Mouse (Mus musculus): ENCODE results near the gene Phf11d. TPM values are rescaled to one million over a fixed set of nuclear protein-coding genes. Genes with fewer than 3 reads are reported as not detected.

Phf11d gene
- 10 to 100 TPM; 11.0 to 15.2 TPM for polyA plus RNA-seq (2017; shearing (Covaris generic))

DNA sequence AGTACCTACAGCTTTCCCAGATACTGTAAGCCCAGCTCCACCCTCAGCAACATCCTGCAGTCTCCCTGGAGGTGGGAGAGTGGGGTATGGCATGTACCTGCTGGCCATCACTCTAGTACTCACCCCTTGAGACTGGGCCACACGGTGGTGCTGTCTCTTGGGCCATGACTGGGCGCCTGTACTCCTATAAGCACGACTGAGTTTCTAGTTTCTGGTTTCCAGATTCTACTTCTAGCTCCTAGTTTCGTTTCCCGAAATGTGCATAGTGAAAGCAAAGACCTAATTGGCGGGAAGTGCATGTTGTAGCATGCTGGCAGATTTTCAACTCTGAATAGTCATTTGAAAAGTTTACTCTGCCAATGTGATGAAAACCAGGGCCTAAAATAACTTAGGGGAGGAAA lies at the start of gene Phf11d:
Gene Phf11d, minus strand, starts transcription at position 227 of the 401 bp plus-strand sequence.

DNA sequence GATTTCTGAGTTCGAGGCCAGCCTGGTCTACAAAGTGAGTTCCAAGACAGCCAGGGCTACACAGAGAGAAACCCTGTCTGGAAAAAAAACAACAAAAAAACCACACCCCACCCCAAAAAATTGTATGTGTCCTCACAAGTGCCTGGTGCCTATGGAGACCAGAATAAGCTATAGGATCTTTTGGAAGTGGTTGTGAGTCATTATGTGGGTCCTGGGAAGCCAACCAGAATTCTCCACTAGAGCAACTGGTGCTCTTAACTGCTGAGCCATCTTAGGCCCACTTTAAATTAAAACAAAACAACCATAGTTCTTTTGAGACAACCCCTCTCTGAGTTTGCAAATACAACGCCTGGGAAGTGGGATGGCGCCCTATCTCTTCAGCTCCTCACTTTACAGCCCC lies 30.0 kb upstream of the Phf11d start, which contains the start of gene Phf11c:
Gene Phf11c, minus strand, starts transcription at position 101 of the 400 bp plus-strand sequence.

DNA sequence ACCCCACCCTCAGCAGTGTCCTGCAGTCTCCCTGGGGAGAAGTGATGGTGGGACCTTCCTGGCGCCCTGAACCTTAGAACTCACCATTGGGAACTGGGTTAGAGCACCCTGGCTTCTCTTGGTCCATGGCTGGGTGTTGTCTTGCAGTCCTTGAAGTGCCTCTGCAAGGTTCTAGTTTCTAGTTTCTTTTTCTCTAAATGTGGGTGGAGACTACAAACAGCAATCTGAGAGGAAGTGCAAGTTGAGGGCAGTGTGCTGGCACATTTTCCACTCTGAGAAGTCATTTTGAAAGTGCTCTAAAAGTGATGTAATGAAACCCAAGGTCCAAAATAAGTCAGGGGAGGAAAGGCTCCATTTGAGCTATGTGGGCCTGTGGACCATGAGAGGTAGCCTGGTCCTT lies 24.1 kb downstream of the Phf11d start, which contains the start of gene Phf11b:
Gene Phf11b, minus strand, starts transcription at position 163 of the 400 bp plus-strand sequence.

Other genes with a start within 250 kb of the Phf11d start
- under 1 TPM in 1 of 2 experiments, not detected in 1; 0.53 TPM for gene 1700129C05Rik, start 222.6 kb downstream of the Phf11d start, polyA plus RNA-seq (2017; shearing (Covaris generic))
- gene Gm5142, start 186.7 kb downstream of the Phf11d start, polyA plus RNA-seq (2017; shearing (Covaris generic)) = not detected
- gene Rcbtb1, start 164.3 kb downstream of the Phf11d start, polyA plus RNA-seq (2017; shearing (Covaris generic)) = 10 to 100 TPM; 59.4 to 86.4 TPM
- gene Gm6904, start 105.3 kb downstream of the Phf11d start, polyA plus RNA-seq (2017; shearing (Covaris generic)) = 1 to 10 TPM; 5.9 to 8.1 TPM
- 10 to 100 TPM; 22.7 to 35.5 TPM for gene Phf11a, start 67.9 kb downstream of the Phf11d start, polyA plus RNA-seq (2017; shearing (Covaris generic))
- 100 to 1,000 TPM; 154 to 172 TPM for gene Phf11b, start 24.1 kb downstream of the Phf11d start, polyA plus RNA-seq (2017; shearing (Covaris generic))
- 10 to 100 TPM; 17.9 to 18.1 TPM for gene Phf11c, start 29.9 kb upstream of the Phf11d start, polyA plus RNA-seq (2017; shearing (Covaris generic))
- gene Setdb2, start 75.4 kb upstream of the Phf11d start, polyA plus RNA-seq (2017; shearing (Covaris generic)) = 10 to 100 TPM; 18.0 to 27.1 TPM
- gene Cab39l, start 75.5 kb upstream of the Phf11d start, polyA plus RNA-seq (2017; shearing (Covaris generic)) = 10 to 100 TPM; 52.1 to 73.4 TPM
- 10 to 100 TPM; 25.2 to 32.2 TPM for gene Cdadc1, start 232.5 kb upstream of the Phf11d start, polyA plus RNA-seq (2017; shearing (Covaris generic))

Data from inflammation-experienced regulatory T-cells (primary cell).